Mouse (Mus musculus) cerebellum, postnatal 4 days (tissue): ENCODE measurements at regions not wholly inside any gene's neighbourhood (a gene's known extent, or its start where the extent isn't known, plus 50 kb on each side); places are given as distances from the start of the nearest gene placed in this dataset.
"Not testable (repeated sequence)": the region's sequence is repeated elsewhere in the genome, so short reads cannot be mapped to it uniquely, and the experiment has no call there.

Experiments used
- DNase-seq, 2 experiments: peaks; one replicate each; pipeline ENCODE4 v3.0.0; 2022; ENCODE audit warnings: low spot score in 2 of 2, mixed read lengths in 1 of 2

DNA sequence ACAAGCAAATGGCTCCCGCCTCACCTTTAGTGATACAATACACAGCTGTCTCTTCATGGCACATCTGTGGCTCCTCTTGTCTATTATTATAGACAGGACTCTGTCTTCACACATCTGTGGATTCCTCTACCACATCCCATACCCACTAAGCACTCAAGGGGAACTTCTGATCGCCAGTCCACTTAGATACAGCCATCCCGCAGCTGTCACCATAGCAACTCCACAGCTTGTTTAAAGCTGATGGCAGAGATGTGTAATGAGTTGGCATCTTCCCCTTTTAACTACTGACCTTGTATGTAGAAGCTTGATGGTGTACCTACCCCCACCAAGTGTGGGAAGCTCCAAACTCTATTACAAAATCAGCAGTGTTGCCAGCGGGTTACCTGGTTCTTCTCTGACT is 109.5 kb upstream of the Pfn2 start:
- no peak for DNase-seq

DNA sequence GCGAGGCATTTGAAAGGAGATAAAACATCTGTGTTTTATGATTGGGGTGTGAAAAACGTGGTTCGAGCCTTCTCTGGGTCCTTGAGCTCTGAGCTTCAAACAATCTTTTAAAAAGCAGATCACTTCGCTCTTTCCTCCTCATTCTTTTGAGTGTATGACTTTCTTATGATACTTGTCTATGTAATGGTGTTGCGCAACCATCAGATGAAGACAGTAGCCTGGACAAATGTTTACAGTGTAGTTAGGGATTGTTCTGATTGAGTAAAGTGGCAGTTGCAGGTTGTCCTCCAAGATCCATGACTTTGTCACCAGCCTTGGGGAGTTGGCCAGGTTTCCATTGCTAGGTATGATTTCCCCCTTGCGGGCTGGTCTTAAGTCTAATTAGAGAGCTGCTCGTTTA is 116.1 kb upstream of the Pfn2 start:
- DNase-seq: no peak

DNA sequence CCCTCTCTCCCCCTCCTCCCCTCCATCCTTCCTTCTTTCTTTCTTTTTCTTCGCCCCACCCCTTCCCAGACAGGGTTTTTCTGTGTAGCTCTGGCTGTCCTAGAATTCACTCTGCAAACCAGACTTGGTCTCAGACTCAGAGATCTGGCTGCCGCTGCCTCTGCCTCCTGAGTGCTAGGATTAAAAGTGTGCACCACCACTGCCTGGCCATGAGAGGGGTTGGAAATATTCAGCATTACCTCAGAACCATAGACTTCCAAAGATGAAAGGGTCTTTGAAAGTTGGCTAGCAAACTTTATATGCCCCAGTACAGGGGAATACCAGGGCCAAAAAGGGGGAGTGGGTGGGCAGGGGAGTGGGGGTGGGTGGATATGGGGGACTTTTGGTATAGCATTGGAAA is 122.7 kb upstream of the Pfn2 start:
- DNase-seq: not testable (repeated sequence)

DNA sequence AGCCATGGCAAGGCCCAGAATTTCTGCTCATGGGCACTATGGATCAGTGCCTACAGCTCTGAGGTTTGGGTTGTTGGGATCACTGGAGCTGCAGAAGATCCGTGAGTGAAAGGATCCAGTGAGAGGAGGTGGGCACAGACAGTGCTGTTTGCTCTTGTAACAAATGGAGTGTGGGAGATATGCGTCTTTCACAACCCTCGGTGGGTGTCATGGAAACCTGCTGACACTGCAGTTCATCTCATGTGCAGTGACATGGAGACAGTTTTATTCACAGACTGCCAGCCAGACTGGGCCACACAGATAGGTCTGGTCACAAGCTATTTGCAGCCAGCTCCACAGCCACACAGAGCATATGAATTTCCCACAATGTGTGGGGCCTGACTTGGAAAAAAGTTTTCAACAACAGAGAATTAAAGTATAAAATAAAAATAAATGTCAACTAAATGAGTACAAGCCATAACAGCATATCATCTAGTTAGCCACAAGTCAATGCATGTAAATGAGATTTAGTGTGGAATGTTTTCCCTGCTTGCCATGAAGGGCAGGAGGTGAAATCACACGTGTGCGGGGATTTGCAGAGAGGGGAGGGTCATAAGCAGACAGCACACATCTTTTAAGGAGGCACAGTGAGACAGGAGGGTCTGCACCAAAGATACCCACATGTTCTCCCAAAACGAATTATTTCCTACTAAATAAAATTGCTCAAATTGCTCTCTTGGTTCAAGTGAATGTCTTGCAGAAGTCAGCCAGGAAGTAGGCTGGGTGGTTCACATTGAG is 124.8 kb upstream of the Pfn2 start:
- DNase-seq: peak in 1 of 2 experiments; percentile 9

DNA sequence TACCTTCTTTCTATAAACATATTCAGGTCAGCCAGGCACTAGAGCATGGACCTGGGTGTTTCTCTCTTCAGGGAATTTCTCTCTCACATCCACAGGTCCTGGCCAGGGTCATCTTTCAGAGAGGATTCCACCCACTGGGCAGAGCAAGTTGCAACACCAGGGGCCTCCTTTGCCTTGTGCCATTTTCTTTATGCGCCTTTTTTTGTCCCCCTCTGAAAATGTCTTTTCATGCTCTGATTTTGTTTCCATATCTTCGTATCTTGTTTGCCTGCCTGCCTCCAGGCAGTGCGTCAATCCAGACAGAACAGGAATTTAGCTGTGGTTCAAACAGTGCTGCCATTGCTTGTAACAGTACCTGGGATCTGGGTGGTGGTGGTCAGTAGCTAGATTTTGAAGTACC is 125.7 kb upstream of the Pfn2 start:
- no peak for DNase-seq

DNA sequence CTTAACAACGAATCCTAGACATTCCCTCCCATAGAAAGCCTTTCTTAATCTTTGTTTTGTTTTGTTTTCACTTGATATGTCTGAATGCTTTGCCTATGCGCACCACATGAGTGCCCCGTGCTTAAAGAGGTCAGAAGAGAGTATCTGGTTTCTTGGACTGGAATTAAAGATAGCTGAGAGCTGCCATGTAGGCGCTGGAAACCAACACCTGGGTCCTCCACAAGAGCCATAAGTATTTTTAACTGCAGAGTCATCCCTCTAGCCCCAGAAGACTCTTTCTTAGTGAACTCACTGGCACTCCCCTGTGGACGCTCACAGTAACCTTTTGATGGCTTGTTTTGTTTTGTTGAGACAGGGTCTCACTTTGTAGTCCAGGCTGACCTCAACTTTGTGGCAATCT is 127.5 kb upstream of the Pfn2 start:
- DNase-seq: no peak

DNA sequence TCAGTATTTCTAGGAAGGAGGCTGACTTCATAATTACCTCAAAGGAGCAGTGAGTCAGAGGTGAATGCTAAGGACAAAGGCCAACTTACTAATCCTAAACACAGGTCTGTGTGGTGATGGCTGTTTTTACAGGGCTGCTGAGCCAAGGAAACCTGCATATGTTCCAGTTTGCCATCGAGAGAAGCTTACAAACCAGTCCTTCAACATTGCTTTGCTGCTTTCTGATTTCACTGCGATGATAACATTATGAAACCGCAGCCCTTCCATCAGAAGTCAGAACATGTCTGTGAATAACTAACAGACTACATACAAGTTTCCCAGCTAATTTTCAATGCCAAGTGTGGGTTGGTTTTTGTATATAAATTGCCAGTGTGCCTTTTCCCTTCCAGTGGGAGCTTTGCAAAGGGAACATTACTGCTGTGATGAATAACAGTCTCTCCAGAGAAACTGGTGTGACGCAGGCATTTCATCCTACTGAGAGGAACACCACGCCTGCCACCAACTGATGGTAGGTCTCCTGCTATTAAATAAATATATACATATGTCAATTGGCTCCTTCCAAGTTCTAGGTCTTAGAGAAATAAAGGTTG is 128.9 kb upstream of the Pfn2 start:
- DNase-seq: no peak

DNA sequence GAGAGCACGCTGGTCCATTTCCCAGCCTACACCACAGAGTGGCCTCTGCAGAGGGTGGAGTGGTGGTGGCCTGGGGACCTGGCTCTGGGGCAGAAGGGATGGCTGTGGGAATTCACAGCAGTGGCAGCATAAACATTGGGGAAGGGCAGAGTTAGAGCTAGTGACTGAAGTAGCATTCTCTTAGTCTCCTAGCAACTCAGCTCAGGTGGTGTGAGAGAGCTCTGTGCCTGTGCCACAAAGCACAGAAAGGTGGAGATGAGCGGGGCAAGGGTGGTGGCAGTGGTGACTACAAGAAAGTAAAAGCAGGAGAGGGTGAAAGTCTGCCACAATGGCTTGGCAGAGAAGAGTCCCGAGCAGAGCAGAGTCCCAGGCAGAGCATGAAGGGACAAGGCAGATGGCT is 140.3 kb upstream of the Pfn2 start:
- DNase-seq: no peak

DNA sequence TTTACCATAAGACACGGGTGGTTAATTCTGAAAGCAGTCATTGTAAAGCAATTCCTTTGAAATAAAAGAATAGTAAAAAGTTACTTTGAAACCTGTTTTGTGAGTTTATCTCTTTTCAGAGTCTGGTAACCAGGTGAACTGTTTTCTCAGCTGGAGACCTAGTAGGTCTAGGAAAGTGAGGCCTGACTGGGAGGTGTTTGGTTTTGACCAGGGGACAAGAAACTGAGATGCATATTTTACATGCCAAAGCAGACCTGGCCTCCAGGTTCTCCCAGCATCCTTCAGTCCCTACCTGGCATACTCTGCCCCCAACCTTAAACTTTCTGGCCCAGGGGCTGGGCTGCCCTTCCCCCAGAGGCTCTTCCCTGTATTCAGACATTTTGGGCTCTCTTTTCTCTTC is 142.9 kb upstream of the Pfn2 start:
- DNase-seq: no peak

DNA sequence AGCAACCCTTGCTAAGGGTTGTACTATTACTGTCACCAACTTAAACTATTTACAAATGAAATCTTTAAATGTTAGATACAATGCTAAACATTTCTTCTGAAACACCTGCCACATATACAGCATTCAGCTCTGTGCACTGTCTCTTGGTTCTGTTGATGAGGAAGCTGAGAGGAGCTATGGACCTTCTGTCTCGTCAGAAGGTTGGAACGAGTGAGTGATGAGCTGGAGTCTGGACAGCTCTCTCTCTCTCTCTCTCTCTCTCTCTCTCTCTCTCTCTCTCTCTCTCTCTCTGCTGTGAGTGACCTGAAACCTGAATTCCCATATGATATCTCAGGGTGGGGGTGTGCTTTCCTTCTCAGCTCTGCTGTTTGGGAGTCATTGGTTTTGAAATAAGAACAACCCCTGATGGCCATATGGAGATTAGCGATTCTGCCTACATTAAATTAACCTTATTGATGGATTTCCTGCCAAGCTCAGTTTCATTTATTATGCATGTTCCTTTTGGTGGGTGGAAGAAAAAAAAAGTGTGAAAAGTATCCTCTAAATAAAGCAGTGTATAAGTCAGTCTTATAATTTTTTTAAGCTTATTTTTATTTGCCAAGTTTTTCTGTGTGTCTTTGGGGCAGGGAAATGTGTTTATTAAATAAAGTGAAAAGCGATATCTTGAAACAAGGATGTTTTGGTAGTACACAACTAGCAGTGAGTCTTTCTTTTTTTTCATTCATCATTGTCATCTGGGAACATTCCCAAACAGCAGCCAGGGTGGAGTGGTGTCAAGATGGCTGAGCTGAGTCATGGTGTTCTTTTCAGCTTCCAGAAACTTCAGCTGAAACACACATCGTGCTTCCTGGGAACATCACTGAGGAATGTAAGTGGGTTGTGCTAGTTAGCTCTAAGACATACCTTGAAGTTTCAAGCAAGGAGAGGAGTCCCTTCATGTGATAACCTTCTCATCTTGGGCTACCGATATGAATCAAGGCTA is 150.5 kb upstream of the Pfn2 start:
- no peak for DNase-seq

DNA sequence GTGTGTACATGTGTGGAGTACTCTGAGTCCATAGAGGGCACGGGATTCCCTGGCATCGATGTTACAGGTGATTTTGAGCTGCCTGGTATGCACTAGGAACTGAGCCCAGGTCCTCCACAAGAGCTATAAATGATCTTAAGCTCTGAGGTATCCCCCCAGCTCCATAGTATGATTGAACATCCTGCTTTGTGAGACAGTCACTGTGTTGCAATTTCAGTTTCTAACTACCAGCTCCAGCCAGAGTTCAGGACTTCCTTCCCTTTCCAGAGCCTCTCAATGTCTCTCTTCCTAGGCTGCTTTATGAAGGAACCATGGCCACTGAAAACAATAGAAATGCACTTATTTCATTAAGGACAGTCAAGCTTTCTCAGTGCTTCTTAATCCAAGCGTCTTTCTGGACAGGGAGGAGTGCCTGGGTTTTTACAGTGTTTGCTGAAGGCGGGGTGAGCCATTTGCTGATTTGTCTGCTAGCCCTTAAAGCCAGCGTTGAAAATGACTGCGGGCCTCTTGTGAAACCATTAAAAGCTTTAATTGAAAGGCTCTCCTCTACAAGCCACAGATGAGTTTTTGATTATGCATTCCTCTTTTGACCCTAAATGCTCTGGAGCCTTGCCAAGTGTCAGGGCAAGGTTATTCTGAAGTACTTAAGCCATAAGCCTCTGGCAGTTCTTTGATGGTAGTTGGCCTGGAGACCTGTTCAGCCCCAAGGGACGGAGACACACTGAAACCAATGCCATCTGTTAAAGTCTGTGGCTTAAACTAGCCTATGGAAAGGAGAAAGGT is 155.1 kb upstream of the Pfn2 start:
- no peak for DNase-seq

DNA sequence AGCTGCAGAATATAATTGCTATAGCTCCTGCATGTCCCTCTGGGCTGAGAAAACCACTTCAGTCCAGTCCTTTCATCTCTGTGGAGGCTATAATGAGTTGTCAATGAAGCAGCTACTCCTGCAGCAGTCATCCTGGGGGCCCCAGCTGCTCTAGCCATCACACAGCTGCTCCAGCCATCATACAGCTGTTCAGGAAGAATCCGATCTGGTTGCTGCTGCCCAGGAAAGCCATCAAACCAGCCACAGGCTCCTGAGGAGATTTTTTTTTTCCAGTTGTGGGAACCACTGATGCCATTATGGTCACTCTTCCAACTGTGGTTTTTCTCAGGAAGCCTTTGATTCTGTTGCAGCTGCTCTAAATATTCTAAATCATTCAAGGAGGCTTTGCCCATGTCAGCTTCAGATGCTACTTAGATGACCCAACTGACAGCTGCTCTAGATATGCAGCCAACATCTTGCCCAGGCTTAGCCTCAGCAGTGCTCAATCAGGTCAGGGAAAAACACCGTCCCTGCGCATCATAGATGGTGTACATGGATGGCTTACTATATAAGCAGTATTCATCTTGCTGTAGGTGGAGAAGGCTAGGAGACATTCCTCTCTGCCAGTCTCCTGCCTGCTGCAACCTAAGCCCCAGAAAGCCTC is 177.0 kb upstream of the Pfn2 start:
- DNase-seq: no peak

DNA sequence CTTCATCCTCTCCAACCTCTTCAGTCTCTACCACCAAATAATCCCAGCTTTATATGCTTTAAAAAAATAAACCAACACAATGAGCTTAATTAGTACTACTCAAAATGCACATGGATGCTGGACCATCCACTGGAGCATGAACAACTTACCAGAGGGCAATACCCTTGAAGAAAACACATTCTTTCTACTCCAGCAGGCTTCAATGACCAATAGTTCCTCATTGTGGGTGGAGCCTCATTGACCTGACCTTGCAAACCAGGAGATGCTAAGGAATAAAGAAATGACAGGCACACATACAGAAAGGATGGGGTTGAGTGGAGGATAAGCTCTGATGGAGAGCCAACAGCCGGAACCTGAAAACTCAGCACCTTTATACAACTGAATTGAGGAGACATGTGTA is 201.7 kb upstream of the Pfn2 start:
- DNase-seq: no peak

DNA sequence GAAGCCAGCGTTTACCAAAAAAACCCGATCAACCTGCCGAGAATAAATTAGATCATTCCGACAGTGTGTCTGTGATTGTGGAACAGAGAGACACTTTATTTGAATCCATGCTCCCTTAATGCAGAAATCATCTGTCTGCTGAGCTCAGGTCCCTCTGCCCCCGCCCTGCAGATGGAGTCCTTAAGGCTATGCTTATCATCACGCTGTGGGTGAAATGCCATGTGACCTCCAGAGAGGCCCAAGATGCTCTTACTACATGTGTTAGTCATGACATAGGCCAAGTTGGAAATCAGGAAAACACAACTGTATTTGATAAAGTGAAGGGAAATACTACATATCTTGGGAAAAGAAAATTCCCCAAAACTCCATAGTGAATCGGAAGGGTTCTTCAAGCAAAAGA is 206.8 kb upstream of the Pfn2 start:
- no peak for DNase-seq

DNA sequence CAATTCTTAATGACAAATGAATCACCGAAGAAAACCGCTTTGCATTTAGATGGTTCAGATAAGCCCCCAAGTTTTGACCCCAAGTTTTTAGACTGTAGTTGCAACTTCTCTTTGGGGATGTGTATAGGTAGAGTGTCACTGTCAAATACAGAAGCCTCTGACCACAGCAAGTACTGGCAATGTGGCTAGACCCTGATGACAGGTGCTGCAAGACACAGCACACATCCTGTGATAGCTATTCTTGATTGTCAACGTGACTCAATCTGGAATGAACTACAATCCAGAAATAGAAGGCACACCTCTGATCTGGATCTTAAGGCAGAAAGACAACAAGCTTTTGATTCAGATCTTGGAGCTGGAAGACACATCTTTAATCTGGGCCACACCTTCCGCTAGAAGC is 207.3 kb upstream of the Pfn2 start:
- no peak for DNase-seq

DNA sequence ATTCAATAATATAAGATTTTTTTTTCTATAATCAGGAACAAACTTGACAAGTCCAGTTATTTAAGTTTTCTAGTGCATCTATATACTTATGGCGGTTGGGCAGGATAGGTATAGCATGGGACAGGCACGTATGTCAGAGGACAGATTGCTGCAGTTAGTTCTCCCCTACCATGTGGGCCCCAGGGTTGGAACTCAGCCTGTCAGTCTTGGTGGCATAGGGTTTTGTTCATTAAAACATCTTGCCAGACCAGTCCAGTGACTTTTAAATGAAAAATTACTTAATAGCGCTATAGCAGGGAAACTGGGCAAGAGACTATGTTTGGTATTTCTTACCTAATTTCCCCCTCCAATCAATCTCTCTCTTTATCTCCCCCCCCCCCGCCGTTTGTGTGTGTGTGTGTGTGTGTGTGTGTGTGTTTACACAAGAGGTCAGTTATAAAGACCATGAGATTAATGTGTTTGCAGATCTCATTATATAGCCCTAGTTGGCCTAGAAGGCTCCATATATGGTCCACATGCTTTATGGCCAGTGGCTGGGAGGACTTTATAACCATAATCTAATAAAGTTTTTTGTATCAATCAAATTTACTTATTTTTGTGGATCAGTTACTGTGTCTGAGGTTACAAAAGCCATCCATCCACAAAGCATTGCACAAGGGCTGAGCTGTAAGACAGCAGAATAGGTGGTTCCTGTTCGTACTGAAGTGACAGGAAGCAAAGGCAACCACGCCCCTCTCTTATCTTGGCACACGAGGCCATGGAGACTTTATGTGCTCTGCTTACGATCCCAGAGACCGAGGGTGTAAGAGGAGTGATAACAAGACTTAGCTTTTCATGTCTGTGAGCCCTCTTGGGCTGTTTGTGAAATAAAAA is 208.5 kb upstream of the Pfn2 start:
- DNase-seq: no peak

DNA sequence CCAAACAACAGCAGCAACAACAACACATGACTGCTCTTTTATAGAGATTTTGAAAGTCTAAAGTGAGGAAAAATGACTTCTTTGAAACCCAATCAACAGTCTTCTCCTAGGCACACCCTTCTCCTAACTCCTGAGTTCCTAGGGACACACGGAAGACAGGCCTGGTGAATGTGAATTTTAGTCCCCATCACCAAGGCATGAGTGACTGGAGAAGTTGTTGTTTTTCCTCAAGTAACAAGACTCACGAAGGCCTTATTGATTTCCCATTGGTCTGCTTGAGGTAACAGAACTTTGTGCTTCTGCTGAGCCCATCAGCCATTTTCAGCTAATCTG is 209.2 kb upstream of the Pfn2 start:
- DNase-seq: no peak

DNA sequence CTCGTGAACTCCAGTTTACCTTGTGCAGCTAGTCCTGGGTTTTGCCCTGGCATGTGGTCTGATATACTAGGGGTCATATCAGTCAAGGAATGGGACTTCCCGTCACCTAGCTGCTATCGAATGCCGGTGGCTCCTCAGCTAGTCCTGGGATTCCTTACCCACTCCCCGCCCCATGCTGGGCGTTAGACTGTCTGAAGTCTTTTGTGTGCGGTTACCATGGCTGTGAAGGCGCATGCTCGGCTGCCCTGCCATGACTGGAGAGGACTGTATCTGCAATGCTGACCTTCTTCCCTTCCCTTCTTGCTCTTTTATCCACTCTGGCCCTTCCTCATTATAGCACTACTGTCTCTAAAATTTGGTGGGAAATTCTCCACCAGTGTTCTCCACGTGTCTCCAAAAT is 210.3 kb upstream of the Pfn2 start:
- no peak for DNase-seq

DNA sequence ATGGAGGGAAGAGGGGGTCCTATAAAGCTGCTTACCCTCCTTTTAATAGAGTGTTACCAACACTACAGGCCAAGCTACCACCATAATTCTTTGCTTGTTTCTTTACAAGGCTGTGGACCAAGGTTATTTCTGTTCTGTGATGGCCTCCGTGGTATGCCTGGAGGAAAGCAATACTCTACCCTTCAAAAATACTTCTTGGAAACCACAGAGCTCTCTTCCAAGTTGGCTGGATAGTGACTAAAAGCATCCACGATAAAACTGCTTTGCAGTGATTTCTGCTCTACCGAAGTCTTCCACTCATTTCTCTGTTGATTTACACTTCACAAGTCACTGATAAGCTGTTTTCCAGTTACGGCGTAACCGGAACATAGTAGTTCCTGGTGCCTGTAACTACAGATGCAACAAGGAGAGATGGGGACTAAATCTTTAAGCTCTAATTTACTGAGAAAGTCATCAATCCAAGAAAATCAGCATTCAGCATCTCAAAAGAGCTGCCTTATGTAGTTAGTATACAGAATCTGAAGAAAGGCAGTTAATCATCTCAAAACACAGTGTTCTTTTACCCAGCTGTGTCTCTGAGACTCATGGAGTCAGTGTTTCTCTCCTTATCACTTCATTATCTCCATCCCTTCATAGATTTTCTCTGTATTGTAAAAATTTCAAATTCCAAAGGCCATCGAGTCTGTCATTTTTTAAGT is 216.1 kb upstream of the Pfn2 start:
- no peak for DNase-seq

DNA sequence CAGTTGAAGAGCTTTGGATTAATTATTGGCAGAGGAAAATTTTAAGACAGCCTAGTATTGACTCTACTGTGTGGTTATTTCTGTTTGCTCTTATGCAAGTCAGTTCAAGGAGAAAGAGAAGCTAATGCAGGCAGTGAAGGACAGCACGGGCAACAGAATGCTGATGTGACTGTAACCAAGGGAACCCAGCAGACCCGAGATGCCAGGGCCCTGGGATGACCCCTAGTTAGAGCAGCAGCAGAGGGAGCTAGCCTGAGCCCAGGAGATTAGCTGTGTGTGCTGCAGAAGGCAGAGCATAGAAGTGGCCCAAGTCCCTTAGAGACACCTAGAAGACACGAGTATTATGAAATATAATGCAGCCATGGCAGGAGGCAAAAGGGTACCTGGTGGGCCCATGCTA is 223.7 kb upstream of the Pfn2 start:
- no peak for DNase-seq
